Mouse (Mus musculus) embryonic facial prominence, embryonic 14.5 days (tissue): ENCODE data around the gene BC067074. TPM values are rescaled to one million over a fixed set of nuclear protein-coding genes. Genes with fewer than 3 reads are reported as not detected.
A peak's percentile ranks its signal among the peaks of the same experiment; 100 is the strongest.

Experiments
- ATAC-seq: fragments of 200-750 bp; cut with Nextera tagmentation; 2 replicates; pipeline ENCODE4 v1.8.0; 2017; ENCODE audit warnings: low read depth, moderate number of reproducible peaks, moderate TSS enrichment
- DNase-seq: peaks from one replicate; pipeline ENCODE4 v3.0.0-alpha.2; 2015; ENCODE audit warnings: low spot score
- H3K27ac ChIP-seq: fragments of 300-500 bp; sonication (generic); replicated peaks from 2 replicates; pipeline ENCODE4 v1.5.1; 2014; ENCODE audit warnings: low read depth, mild to moderate bottlenecking, low read length, moderate library complexity
- H3K27me3 ChIP-seq: fragments of 300-500 bp; sonication (generic); replicated peaks from 2 replicates; pipeline ENCODE4 v1.6.1; 2014; ENCODE audit warnings: low read length; ENCODE audit not compliant: control insufficient read depth, insufficient read depth
- H3K36me3 ChIP-seq: fragments of 300-500 bp; sonication (generic); 2 replicates; pipeline ENCODE4 v1.6.1; 2014; ENCODE audit warnings: low read length, mixed read lengths; ENCODE audit not compliant: control insufficient read depth, insufficient read depth
- H3K4me1 ChIP-seq: fragments of 300-500 bp; sonication (generic); 2 replicates; pipeline ENCODE4 v1.6.1; 2014; ENCODE audit warnings: antibody characterized with exemption, low read length; ENCODE audit not compliant: control insufficient read depth, insufficient read depth
- H3K4me2 ChIP-seq: fragments of 300-500 bp; sonication (generic); 2 replicates; pipeline ENCODE4 v1.6.1; 2014; ENCODE audit warnings: low read depth, mild to moderate bottlenecking, low read length, moderate library complexity, mixed read lengths
- H3K4me3 ChIP-seq: fragments of 300-500 bp; sonication (generic); 2 replicates; pipeline ENCODE4 v1.5.1; 2014; ENCODE audit warnings: low read depth, mild to moderate bottlenecking, low read length
- H3K9ac ChIP-seq: fragments of 300-500 bp; sonication (generic); 2 replicates; pipeline ENCODE4 v1.6.1; 2014; ENCODE audit warnings: low read depth, mild to moderate bottlenecking, low read length, moderate library complexity, mixed read lengths
- H3K9me3 ChIP-seq: fragments of 300-500 bp; sonication (generic); 2 replicates; pipeline ENCODE4 v1.6.1; 2016; ENCODE audit warnings: low read length; ENCODE audit not compliant: control insufficient read depth
- WGBS: fragments of 180-500 bp; shearing (Covaris S2); extraction: QIAGEN DNeasy Blood & Tissue Kit; methylation state at CpG from one replicate; pipeline ENCODE4 v1.1.7; 2014; 5-methylcytosine and 5-hydroxymethylcytosine counted together
- polyA plus RNA-seq: library from polyadenylated mRNA; unstranded; fragments of >200 nt; fragmentation: Nextera tagmentation; extraction: Ambion mirVana; gene quantifications from 2 replicates; pipeline ENCODE4 v1.2.1, GENCODE M21; 2014

Gene BC067074
- polyA plus RNA-seq, 1 experiment from 2014 or later, result 6.9 TPM

- DNase-seq, result no peak
- ATAC-seq, result no peak
- no peaks in the 10 kb centered on the region for H3K27me3 ChIP-seq
- 79% methylated on average over 4 of the region's 4 CpGs for WGBS
- peaks cover 11% of the 10 kb centered on the region; the same call in 1 of the 2 replicates for H3K9me3 ChIP-seq
- peaks cover 6% of the 10 kb centered on the region; the same call in 1 of the 2 replicates for H3K4me1 ChIP-seq
- H3K36me3 ChIP-seq, result peaks cover 12% of the 10 kb centered on the region; the same call in 1 of the 2 replicates
- no peak overlapping the region for H3K4me3 ChIP-seq
- no peak overlapping the region for H3K4me2 ChIP-seq
- H3K9ac ChIP-seq, result no peak overlapping the region
- no peak overlapping the region for H3K27ac ChIP-seq
Observed at GRCm38 (mm10) chr13:113334773-113335172, 41.8 kb downstream of the BC067074 start.

- peaks cover 1% of the 10 kb centered on the region; the same call in 1 of the 2 replicates for H3K4me1 ChIP-seq
- no peak overlapping the region for H3K4me3 ChIP-seq
- H3K27me3 ChIP-seq, result no peaks in the 10 kb centered on the region
- DNase-seq, result peak; percentile 65
- no peak overlapping the region for H3K4me2 ChIP-seq
- H3K36me3 ChIP-seq, result peaks cover 4% of the 10 kb centered on the region; the same call in 1 of the 2 replicates
- peak; percentile 76 for ATAC-seq
- 56% methylated on average over 6 of the region's 6 CpGs for WGBS
- 0 out of 2 replicates have a peak, but pooled peaks cover 3% of the 10 kb centered on the region for H3K9me3 ChIP-seq
- no peak overlapping the region for H3K9ac ChIP-seq
- no peak overlapping the region for H3K27ac ChIP-seq
Observed at GRCm38 (mm10) chr13:113337223-113337858, 44.4 kb downstream of the BC067074 start.

- H3K27ac ChIP-seq, result no peak overlapping the region
- no peak overlapping the region for H3K4me3 ChIP-seq
- 0 out of 2 replicates have a peak, but pooled peaks cover 3% of the 10 kb centered on the region for H3K9me3 ChIP-seq
- WGBS, result 65% methylated on average over 2 of the region's 2 CpGs
- H3K9ac ChIP-seq, result no peak overlapping the region
- H3K36me3 ChIP-seq, result peaks cover 4% of the 10 kb centered on the region; the same call in 1 of the 2 replicates
- H3K4me2 ChIP-seq, result no peak overlapping the region
- ATAC-seq, result no peak
- no peaks in the 10 kb centered on the region for H3K27me3 ChIP-seq
- DNase-seq, result no peak
- no peaks in the 10 kb centered on the region for H3K4me1 ChIP-seq
Observed at GRCm38 (mm10) chr13:113340644-113341043, 47.7 kb downstream of the BC067074 start.

- H3K4me3 ChIP-seq, result no peak overlapping the region
- DNase-seq (no peak), ATAC-seq (no peak)
- no peak overlapping the region for H3K9ac ChIP-seq
- H3K4me1 ChIP-seq, result no peaks in the 10 kb centered on the region
- no peak overlapping the region for H3K4me2 ChIP-seq
- H3K27ac ChIP-seq, result no peak overlapping the region
- H3K27me3 ChIP-seq, result no peaks in the 10 kb centered on the region
- H3K36me3 ChIP-seq, result peaks cover 4% of the 10 kb centered on the region; the same call in 1 of the 2 replicates
- 0 out of 2 replicates have a peak, but pooled peaks cover 3% of the 10 kb centered on the region for H3K9me3 ChIP-seq
Observed at GRCm38 (mm10) chr13:113341161-113341560, 48.2 kb downstream of the BC067074 start.

- Histone ChIP-seq H3K9me3 (0 out of 2 replicates have a peak, but pooled peaks cover 3% of the 10 kb centered on the region), H3K4me3 (no peak overlapping the region), H3K36me3 (peaks cover 4% of the 10 kb centered on the region; the same call in 1 of the 2 replicates), H3K27me3 (no peaks in the 10 kb centered on the region), H3K27ac (no peak overlapping the region), H3K9ac (no peak overlapping the region), H3K4me2 (no peak overlapping the region), H3K4me1 (no peaks in the 10 kb centered on the region)
- no peak for DNase-seq
- ATAC-seq, result no peak
- WGBS, result 65% methylated on average over 10 of the region's 10 CpGs
Observed at GRCm38 (mm10) chr13:113342355-113342919, 49.5 kb downstream of the BC067074 start.

- peak overlapping the region; percentile 22 for H3K4me2 ChIP-seq
- no peaks in the 10 kb centered on the region for H3K36me3 ChIP-seq
- H3K27ac ChIP-seq, result peak overlapping the region; percentile 84
- no peak overlapping the region for H3K9ac ChIP-seq
- DNase-seq (peak; percentile 94), ATAC-seq (peak; percentile 38)
- H3K27me3 ChIP-seq, result no peaks in the 10 kb centered on the region
- no peak overlapping the region for H3K4me3 ChIP-seq
- H3K4me1 ChIP-seq, result peaks cover 27% of the 10 kb centered on the region
- no peaks in the 10 kb centered on the region for H3K9me3 ChIP-seq
- 37% methylated on average over 11 of the region's 11 CpGs for WGBS
Observed at GRCm38 (mm10) chr13:113350743-113351430, 57.9 kb downstream of the BC067074 start.

GRCm38 (mm10) chr13:113353546-113353945, 60.6 kb downstream of the BC067074 start:
- H3K4me1 ChIP-seq, result peaks cover 22% of the 10 kb centered on the region
- H3K27ac ChIP-seq, result no peak overlapping the region
- H3K9ac ChIP-seq, result no peak overlapping the region
- no peaks in the 10 kb centered on the region for H3K27me3 ChIP-seq
- H3K4me2 ChIP-seq, result no peak overlapping the region
- no peaks in the 10 kb centered on the region for H3K36me3 ChIP-seq
- no peak overlapping the region for H3K4me3 ChIP-seq
- H3K9me3 ChIP-seq, result no peaks in the 10 kb centered on the region
- WGBS, result 79% methylated on average over 3 of the region's 3 CpGs
- DNase-seq (no peak), ATAC-seq (no peak)

GRCm38 (mm10) chr13:113353955-113354354, 61.0 kb downstream of the BC067074 start:
- no peak for DNase-seq
- no peak for ATAC-seq
- H3K9me3 ChIP-seq, result no peaks in the 10 kb centered on the region
- no peaks in the 10 kb centered on the region for H3K36me3 ChIP-seq
- peaks cover 18% of the 10 kb centered on the region for H3K4me1 ChIP-seq
- H3K27ac ChIP-seq, result no peak overlapping the region
- 78% methylated on average over 4 of the region's 4 CpGs for WGBS
- no peak overlapping the region for H3K9ac ChIP-seq
- no peak overlapping the region for H3K4me2 ChIP-seq
- no peaks in the 10 kb centered on the region for H3K27me3 ChIP-seq
- H3K4me3 ChIP-seq, result no peak overlapping the region
